Mouse (Mus musculus): ENCODE results near the gene Mef2a.

DNA sequence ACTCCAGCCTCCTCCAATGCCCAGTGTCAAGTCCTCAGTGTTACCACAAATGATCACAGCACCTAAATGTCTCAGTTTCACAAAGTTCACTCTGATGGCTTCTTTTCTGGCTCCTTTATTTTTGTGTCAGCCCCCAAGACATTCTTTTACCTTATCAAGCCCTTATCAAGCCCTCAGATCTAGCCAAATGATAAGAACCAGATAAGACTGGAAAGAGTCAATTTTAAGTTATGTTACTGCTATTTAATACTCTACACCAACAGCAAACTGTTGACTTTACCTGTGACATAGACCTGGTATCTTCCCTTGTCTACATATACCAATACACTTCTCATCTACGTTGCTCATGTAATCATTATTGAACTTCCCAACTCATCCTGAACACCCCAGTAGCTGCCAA lies 76.2 kb downstream of the Mef2a start:
- TF ChIP-seq CTCF (IDR thresholded peaks at IDR 0.05; ENCODE audit: borderline replicate concordance, control insufficient read depth, extremely low read depth, insufficient read depth, low read length, poor library complexity) (no peak), POLR2A (IDR thresholded peaks at IDR 0.05; ENCODE audit: control insufficient read depth, extremely low read depth, insufficient read depth, low read length, poor library complexity) (no peak)
